Mouse (Mus musculus): ENCODE measurements around the gene Mplkip. TPM values are rescaled to one million over a fixed set of nuclear protein-coding genes. Genes with fewer than 3 reads are reported as not detected.

The Mplkip gene
- polyA plus RNA-seq, 1 experiment = 4.7 TPM

Other genes with a start within 250 kb of the Mplkip start
- 1.1 and 1.4 TPM in 2 replicates for gene Sugct, start 361 bp downstream of the Mplkip start, polyA plus RNA-seq (2012; rRNA removed)
- gene Cdk13, start 109.9 kb downstream of the Mplkip start, polyA plus RNA-seq (2012; rRNA removed) = 11.2 and 19.7 TPM in 2 replicates
- gene Rala, start 249.0 kb downstream of the Mplkip start, polyA plus RNA-seq (2012; rRNA removed) = 19.9 and 26.9 TPM in 2 replicates